Mouse (Mus musculus): Measurements from ENCODE around the gene Chkb. TPM values are rescaled to one million over a fixed set of nuclear protein-coding genes. Genes with fewer than 3 reads are reported as not detected.

Chkb gene
- polyA plus RNA-seq, 1 experiment from 2014 or later: 44.7 TPM

DNA sequence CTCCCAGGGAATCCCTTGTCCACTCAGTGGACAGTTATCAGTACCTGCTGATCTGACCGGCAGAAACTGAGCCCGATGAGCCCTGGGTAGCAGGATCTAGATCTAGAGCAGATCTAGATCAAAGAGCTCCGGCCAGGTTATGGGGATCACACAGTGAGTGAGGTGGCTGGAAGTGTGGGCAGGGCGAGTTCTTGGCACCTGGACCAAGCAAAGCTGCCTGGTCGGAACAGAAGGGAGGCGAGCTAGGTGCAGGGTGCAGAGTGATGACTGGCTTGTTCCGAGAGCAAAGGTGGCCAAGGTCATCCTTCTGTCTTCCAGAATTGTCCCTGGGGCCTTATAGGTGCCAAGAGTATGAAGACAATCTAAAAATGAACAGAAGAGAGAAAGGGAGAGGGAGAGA is 30.1 kb upstream of the Chkb start:
- H3K36me3 ChIP-seq (ENCODE audit: control insufficient read depth, insufficient read depth, low read length): no peaks in the 10 kb centered on the region
- 0 out of 2 replicates have a peak, but pooled peaks cover 2% of the 10 kb centered on the region for H3K27me3 ChIP-seq (replicated peaks; ENCODE audit: control insufficient read depth, insufficient read depth, low read length)
- no peak overlapping the region for H3K4me2 ChIP-seq (ENCODE audit: low read depth, low read length)
- H3K4me3 ChIP-seq (ENCODE audit: low read depth, low read length): no peak overlapping the region
- no peaks in the 10 kb centered on the region for H3K4me1 ChIP-seq (ENCODE audit: control insufficient read depth, insufficient read depth, low read length)
- H3K27ac ChIP-seq (replicated peaks; ENCODE audit: low read depth, low read length): no peak overlapping the region
- DNase-seq (ENCODE audit: low spot score): no peak
- H3K9ac ChIP-seq (ENCODE audit: low read depth, low read length): no peak overlapping the region
- ATAC-seq (ENCODE audit: low read depth): no peak
- 82% methylated on average over 7 of the region's 7 CpGs for WGBS
- H3K9me3 ChIP-seq (ENCODE audit: control insufficient read depth, low read length): no peaks in the 10 kb centered on the region

DNA sequence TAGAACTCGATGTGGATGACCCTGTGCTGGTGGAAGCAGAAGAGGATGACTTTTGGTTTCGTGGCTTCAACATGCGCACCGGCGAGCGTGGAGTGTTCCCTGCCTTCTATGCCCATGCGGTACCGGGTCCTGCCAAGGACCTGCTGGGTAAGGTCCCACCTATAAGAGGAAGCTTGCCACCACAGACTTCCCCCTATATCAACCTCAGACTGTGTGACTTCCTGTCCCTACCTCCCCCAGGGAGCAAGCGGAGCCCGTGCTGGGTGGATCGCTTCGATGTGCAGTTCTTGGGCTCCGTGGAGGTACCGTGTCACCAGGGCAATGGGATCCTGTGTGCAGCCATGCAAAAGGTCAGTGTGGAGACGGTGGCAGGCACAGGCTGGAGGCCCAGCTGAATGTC is 29.2 kb upstream of the Chkb start:
- DNase-seq (ENCODE audit: low spot score) (no peak), ATAC-seq (ENCODE audit: low read depth) (no peak)
- no peak overlapping the region for H3K27ac ChIP-seq (replicated peaks; ENCODE audit: low read depth, low read length)
- H3K27me3 ChIP-seq (replicated peaks; ENCODE audit: control insufficient read depth, insufficient read depth, low read length): peaks cover 10% of the 10 kb centered on the region; the same call in 1 of the 2 replicates
- no peaks in the 10 kb centered on the region for H3K9me3 ChIP-seq (ENCODE audit: control insufficient read depth, low read length)
- no peak overlapping the region for H3K4me3 ChIP-seq (ENCODE audit: low read depth, low read length)
- peaks cover 3% of the 10 kb centered on the region; the same call in 1 of the 2 replicates for H3K4me1 ChIP-seq (ENCODE audit: control insufficient read depth, insufficient read depth, low read length)
- H3K9ac ChIP-seq (ENCODE audit: low read depth, low read length): no peak overlapping the region
- H3K36me3 ChIP-seq (ENCODE audit: control insufficient read depth, insufficient read depth, low read length): no peaks in the 10 kb centered on the region
- H3K4me2 ChIP-seq (ENCODE audit: low read depth, low read length): no peak overlapping the region
- WGBS: 88% methylated on average over 15 of the region's 15 CpGs

DNA sequence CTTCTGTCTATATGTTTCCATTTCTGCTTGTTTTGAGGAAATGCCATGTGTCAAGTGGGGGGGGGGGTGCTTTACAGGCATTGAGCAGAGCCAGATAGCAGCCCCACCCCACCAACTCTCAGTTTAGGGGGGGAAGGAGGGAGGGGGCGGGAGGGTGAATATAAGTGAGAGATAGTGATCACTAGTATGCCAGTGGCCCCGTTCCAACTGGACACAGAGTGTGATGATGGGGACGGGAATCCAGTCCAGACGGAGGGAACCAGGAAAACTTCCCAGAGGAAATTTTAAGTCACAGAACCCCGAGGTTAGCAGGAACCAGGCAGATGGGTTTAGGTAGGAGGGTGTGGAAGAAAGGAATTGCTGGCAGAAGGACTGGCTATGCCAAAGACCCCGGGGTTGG is 25.9 kb upstream of the Chkb start:
- no peaks in the 10 kb centered on the region for H3K36me3 ChIP-seq (ENCODE audit: control insufficient read depth, insufficient read depth, low read length)
- no peak overlapping the region for H3K27ac ChIP-seq (replicated peaks; ENCODE audit: low read depth, low read length)
- H3K9ac ChIP-seq (ENCODE audit: low read depth, low read length): no peak overlapping the region
- peaks cover 6% of the 10 kb centered on the region; the same call in 1 of the 2 replicates for H3K4me1 ChIP-seq (ENCODE audit: control insufficient read depth, insufficient read depth, low read length)
- peaks cover 16% of the 10 kb centered on the region; the same call in 1 of the 2 replicates for H3K27me3 ChIP-seq (replicated peaks; ENCODE audit: control insufficient read depth, insufficient read depth, low read length)
- WGBS: 69% methylated on average over 6 of the region's 6 CpGs
- H3K4me2 ChIP-seq (ENCODE audit: low read depth, low read length): no peak overlapping the region
- H3K4me3 ChIP-seq (ENCODE audit: low read depth, low read length): no peak overlapping the region
- H3K9me3 ChIP-seq (ENCODE audit: control insufficient read depth, low read length): no peaks in the 10 kb centered on the region
- no peak for ATAC-seq (ENCODE audit: low read depth)
- DNase-seq (ENCODE audit: low spot score): no peak

DNA sequence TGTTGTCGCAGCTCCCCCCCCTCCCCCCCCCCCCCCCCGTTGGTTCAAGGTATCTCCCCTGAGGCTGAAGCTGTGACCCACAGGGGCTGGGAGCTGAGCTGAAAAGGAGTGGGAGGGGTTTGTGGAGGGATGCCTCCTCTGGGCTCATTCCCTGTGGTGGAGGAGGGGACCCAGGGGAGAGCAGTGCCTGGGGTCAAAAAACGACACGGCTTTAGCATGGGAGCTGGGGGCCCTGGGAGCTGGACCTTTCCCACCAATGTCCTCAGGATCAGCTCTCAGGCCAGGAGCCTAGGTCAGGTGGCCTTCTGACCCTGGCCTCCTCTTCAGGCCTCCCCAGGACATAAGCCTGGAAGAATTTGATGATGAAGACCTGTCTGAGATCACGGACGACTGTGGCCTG is 25.1 kb upstream of the Chkb start:
- H3K4me1 ChIP-seq (ENCODE audit: control insufficient read depth, insufficient read depth, low read length): peaks cover 6% of the 10 kb centered on the region; the same call in 1 of the 2 replicates
- H3K9me3 ChIP-seq (ENCODE audit: control insufficient read depth, low read length): no peaks in the 10 kb centered on the region
- WGBS: 26% methylated on average over 4 of the region's 6 CpGs
- no peak overlapping the region for H3K9ac ChIP-seq (ENCODE audit: low read depth, low read length)
- no peak overlapping the region for H3K27ac ChIP-seq (replicated peaks; ENCODE audit: low read depth, low read length)
- peak overlapping the region; percentile 70 for H3K4me2 ChIP-seq (ENCODE audit: low read depth, low read length)
- no peaks in the 10 kb centered on the region for H3K36me3 ChIP-seq (ENCODE audit: control insufficient read depth, insufficient read depth, low read length)
- ATAC-seq (ENCODE audit: low read depth) (no peak), DNase-seq (ENCODE audit: low spot score) (no peak)
- H3K27me3 ChIP-seq (replicated peaks; ENCODE audit: control insufficient read depth, insufficient read depth, low read length): peaks cover 16% of the 10 kb centered on the region; the same call in 1 of the 2 replicates
- H3K4me3 ChIP-seq (ENCODE audit: low read depth, low read length): peak overlapping the region; percentile 41; the same call in 1 of the 2 replicates

DNA sequence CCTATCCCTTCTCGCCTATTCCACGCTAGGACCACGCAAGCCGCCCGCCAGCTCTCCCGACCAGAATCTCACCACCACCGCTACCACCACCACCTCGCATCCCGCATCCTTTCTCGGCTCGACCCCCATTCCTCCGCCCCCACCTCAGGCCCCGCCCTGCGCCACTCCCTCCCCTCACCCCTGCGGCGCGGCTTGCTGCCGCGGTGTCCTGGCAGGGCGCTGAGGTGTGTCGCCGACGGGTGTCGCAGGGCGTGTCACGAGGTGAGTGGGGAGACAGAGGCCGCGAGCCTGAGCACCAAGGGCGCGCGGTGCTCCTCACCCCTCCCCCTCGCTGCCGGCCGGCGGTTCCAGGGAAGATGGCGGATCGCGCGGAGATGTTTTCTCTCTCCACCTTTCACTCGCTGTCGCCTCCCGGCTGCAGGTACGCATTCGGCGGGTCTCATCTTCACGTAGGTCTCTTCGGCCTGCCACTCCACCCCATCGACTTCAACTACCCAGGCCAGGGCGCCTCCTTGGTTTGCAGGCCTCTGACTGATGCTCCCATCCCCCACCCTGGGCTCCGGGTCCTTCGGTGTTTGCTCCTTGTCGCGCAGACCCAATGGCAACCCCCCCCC is 24.3 kb upstream of the Chkb start, which contains the start of gene Mapk8ip2:
Mapk8ip2 (plus strand) TSS at position 49 of the 614 bp plus-strand sequence.
- DNase-seq (ENCODE audit: low spot score): peak; percentile 16
- peaks cover 6% of the 10 kb centered on the region; the same call in 1 of the 2 replicates for H3K4me1 ChIP-seq (ENCODE audit: control insufficient read depth, insufficient read depth, low read length)
- H3K9ac ChIP-seq (ENCODE audit: low read depth, low read length): peak within 1 kb of the TSS; percentile 49; the same call in 1 of the 2 replicates
- H3K4me2 ChIP-seq (ENCODE audit: low read depth, low read length): peak within 1 kb of the TSS; percentile 70
- H3K36me3 ChIP-seq (ENCODE audit: control insufficient read depth, insufficient read depth, low read length): no peaks in the 10 kb centered on the region
- H3K4me3 ChIP-seq (ENCODE audit: low read depth, low read length): peak within 1 kb of the TSS; percentile 41
- no peak within 1 kb of the TSS for H3K27ac ChIP-seq (replicated peaks; ENCODE audit: low read depth, low read length)
- peaks cover 16% of the 10 kb centered on the region; the same call in 1 of the 2 replicates for H3K27me3 ChIP-seq (replicated peaks; ENCODE audit: control insufficient read depth, insufficient read depth, low read length)
- peak; percentile 71 for ATAC-seq (ENCODE audit: low read depth)
- 1% methylated on average over 28 of the region's 53 CpGs for WGBS
- no peaks in the 10 kb centered on the region for H3K9me3 ChIP-seq (ENCODE audit: control insufficient read depth, low read length)

DNA sequence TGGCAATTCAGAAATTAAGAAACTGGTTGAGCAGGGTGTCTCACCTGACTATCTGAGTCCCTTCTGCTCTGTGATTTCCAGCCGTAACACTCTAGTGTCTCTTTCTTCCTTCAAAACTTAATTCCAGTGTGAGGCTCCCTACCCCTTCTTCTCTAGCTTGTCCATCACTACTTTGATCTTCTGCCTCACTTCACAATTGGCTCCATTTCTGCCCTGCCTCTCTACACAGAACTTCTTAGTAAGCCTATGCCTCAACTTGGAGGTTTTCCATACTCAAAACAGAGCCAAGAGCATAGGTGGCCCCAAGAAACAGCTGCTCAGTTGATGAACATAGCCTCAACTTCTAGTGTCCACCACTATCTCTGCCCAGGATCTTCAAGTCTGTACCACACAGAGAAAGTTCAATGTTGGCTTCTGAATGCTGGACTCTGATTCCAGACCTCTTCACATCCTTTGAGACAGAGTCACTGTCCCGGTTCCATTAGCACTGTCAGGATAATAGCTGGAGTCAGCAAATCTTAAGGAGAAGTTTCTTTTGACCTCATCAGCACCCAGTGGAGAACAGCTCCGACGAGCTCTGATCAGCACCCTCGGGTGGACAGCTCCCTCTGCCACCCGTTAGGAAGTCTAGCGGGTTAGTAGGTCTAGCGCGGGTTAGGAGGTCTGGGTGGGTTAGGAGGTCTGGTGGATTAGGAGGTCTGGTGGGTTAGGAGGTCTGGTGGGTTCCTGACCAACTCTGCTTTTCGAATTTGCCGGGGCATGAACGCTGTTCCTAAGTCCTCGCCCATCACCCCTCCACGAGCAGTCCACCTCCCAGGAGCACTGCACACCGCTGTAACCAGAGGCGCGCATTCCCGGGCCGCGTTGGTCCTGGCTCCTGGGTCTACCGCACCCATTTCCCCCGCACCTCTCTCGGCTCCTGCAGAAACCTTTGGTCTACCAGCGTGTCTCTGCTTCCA is 23.5 kb upstream of the Chkb start:
- Histone ChIP-seq H3K27ac (replicated peaks; ENCODE audit: low read depth, low read length) (no peak overlapping the region), H3K9ac (ENCODE audit: low read depth, low read length) (no peak overlapping the region), H3K9me3 (ENCODE audit: control insufficient read depth, low read length) (no peaks in the 10 kb centered on the region), H3K4me2 (ENCODE audit: low read depth, low read length) (peak overlapping the region; percentile 70), H3K27me3 (replicated peaks; ENCODE audit: control insufficient read depth, insufficient read depth, low read length) (peaks cover 16% of the 10 kb centered on the region; the same call in 1 of the 2 replicates), H3K4me3 (ENCODE audit: low read depth, low read length) (peak overlapping the region; percentile 41), H3K4me1 (ENCODE audit: control insufficient read depth, insufficient read depth, low read length) (peaks cover 6% of the 10 kb centered on the region; the same call in 1 of the 2 replicates), H3K36me3 (ENCODE audit: control insufficient read depth, insufficient read depth, low read length) (no peaks in the 10 kb centered on the region)
- DNase-seq (ENCODE audit: low spot score): peak; percentile 77
- 5% methylated on average over 24 of the region's 24 CpGs for WGBS
- ATAC-seq (ENCODE audit: low read depth): peak; percentile 74

DNA sequence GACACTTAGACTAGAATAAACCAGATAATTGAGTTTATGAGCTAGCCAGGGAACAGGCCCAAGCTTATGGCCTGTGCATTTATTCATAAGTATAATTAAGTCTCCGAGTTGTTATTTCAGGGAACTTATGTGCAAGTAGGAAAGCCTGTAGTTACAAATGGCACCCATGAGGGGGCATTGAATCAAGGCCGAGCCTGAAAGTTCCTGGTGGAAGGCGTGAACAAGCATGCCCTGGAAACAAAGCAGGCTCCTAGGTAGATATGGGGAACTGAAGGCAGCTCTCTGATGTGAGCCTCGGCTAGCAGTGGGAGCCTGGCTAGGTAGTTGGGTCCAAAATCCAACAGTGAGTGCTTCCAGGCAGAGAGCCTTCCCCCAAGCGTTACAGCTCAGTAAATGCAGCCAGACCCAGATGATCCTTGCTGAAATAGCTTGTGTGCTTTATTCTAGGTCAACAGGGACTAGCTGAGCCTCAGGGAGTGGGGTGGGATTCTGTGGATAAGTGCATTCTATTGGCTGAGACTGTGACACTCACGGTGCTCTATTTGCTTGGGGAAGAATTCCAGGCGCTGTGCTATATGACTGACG is 12.9 kb upstream of the Chkb start:
- DNase-seq (ENCODE audit: low spot score) (peak; percentile 19), ATAC-seq (ENCODE audit: low read depth) (no peak)
- no peak overlapping the region for H3K4me2 ChIP-seq (ENCODE audit: low read depth, low read length)
- H3K9me3 ChIP-seq (ENCODE audit: control insufficient read depth, low read length): no peaks in the 10 kb centered on the region
- H3K27ac ChIP-seq (replicated peaks; ENCODE audit: low read depth, low read length): no peak overlapping the region
- 35% methylated on average over 8 of the region's 8 CpGs for WGBS
- no peaks in the 10 kb centered on the region for H3K36me3 ChIP-seq (ENCODE audit: control insufficient read depth, insufficient read depth, low read length)
- no peak overlapping the region for H3K4me3 ChIP-seq (ENCODE audit: low read depth, low read length)
- H3K4me1 ChIP-seq (ENCODE audit: control insufficient read depth, insufficient read depth, low read length): no peaks in the 10 kb centered on the region
- H3K9ac ChIP-seq (ENCODE audit: low read depth, low read length): no peak overlapping the region
- no peaks in the 10 kb centered on the region for H3K27me3 ChIP-seq (replicated peaks; ENCODE audit: control insufficient read depth, insufficient read depth, low read length)

DNA sequence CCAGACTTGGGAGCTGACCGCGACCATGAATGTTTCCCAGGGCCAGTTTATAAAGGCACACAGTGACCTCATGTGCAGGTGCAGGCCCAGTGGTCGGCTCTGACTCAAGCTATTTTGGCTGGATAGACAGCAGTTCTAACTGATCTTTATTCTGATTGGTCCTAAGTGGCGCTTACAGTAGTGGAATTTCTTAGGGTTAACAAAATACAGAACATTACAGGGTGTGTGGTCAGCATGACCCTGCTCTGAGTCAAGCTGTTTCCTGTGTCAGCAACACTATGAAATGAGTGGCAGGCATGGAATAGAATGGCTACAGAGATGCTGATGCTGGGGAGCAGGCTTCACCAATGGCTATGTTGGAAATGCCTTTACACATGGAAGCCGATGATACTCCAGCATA is 6.2 kb upstream of the Chkb start:
- 83% methylated on average over 5 of the region's 5 CpGs for WGBS
- Histone ChIP-seq H3K9me3 (ENCODE audit: control insufficient read depth, low read length) (no peaks in the 10 kb centered on the region), H3K4me2 (ENCODE audit: low read depth, low read length) (no peak overlapping the region), H3K4me3 (ENCODE audit: low read depth, low read length) (no peak overlapping the region), H3K27me3 (replicated peaks; ENCODE audit: control insufficient read depth, insufficient read depth, low read length) (no peaks in the 10 kb centered on the region), H3K9ac (ENCODE audit: low read depth, low read length) (no peak overlapping the region), H3K4me1 (ENCODE audit: control insufficient read depth, insufficient read depth, low read length) (no peaks in the 10 kb centered on the region; the same call in 1 of the 2 replicates), H3K36me3 (ENCODE audit: control insufficient read depth, insufficient read depth, low read length) (no peaks in the 10 kb centered on the region), H3K27ac (replicated peaks; ENCODE audit: low read depth, low read length) (no peak overlapping the region)
- no peak for DNase-seq (ENCODE audit: low spot score)
- ATAC-seq (ENCODE audit: low read depth): no peak

Data from embryonic facial prominence, embryonic 14.5 days (tissue).